Mouse (Mus musculus) thymus, postnatal 10 days (tissue): ENCODE data around the gene Cux2.

ENCODE experiments used
- DNase-seq, 2 experiments: peaks; one replicate each; pipeline ENCODE4 v3.0.0; 2021; ENCODE audit warnings: low spot score in 2 of 2

Gene Cux2

DNA sequence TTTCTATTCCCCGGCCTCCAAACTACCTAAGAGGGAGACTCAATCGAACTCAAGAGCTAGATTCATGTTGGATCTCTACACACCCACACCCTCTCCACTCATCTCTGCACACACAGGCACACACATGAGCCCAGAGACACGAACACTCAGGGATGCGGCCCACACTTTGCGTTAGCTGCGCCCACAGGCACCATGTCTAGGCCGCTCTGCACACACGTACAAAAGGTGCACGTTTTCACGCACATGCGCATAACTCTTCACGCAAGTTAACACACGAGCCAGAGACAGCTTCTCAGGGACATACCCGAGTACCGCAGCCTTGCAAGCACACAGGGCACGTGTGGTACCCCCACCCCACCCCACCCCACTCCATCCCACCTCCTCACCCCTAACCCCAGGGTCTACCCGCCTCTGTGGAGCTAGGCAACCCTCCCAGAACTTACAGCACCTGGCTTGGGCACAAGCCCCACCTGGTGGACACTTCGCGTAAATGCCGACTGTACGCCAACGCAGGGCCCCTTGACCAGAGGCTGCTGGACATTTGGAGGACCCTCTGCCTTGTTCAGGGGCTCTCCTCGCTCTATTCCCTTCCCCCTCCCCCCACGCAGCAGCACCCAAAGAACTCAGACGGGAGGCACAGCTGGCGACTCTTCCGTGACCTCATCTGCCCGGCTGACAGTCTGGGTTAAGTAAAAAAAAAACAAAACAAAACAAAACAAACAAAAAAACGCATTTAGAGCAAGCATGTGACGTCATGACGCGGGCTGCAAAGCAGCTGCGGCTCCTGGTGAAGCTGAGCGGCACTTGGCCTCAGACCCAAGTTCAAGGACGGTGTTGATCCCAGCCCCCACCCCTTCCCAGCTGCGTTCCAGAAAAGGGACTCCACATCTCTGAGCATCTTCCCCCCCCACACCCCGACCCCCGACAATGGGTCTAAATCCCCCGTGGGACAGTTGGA lies 9.4 kb upstream of the Cux2 start:
- DNase-seq, result peak in 1 of 2 experiments; percentile 36

DNA sequence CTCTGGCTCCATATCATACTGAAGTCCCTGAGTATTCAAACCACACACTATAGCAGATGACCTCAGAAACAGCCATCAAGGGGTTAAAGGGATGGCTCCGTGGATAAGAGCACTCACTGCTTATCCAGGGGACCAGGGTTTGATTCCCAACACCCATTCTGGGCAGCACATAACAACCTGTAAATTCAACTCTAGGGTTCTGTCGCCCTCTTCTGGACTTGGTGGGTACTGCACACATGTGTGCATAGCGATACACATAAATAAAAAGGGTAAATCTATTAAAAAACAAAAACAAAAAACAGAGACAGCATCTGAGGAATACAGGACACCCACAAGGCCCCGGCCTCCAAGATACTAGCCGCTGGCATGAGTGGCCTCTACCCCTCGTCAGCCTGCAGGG lies 7.7 kb upstream of the Cux2 start:
- no peak for DNase-seq

DNA sequence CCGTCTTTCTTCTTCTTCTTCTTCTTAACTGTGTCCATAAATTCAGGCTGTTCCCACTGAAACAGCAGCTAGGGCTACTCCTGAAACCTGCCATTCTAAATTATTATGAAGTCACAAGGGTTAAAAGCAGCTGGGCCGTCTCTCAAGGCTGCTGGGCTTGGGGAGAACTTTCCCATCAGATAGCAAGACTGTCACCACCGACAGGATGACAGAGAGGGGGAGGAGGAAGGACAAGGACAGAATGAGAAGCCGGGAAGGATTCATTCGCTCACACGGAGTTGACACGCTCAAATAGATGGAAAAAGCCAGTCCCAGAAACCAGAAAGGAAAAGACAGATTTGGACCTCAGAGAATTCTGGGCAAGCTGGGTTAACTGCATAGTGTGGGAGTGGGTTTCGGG lies 6.7 kb upstream of the Cux2 start:
- no peak for DNase-seq

GRCm38 (mm10) chr5:122054130-122054843 lies 4.4 kb upstream of the Cux2 start:
- DNase-seq, result no peak

DNA sequence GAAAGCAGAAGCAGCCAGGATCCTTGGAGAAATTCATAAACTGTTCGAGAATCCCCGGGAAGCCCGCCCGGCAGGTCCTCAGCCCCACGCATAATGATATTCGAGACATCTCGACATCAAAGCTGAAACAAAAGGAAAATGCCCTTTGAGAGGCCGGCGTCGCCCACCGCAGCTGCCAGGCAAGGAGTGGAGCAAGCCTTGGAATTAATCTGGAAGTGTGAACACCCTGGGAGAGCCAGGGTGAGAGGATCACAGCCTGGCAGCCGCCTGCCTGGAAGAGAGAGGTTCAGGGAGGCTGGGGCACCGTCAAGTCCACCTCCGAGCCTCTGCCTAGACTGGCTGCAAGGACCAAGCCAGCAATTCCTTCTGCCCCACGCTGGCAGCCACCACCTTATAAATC lies 3.7 kb upstream of the Cux2 start:
- DNase-seq, result no peak

GRCm38 (mm10) chr5:122050832-122051105 lies 867 bp upstream of the Cux2 start:
- DNase-seq, result no peak

- peak in 1 of 2 experiments; percentile 22 for DNase-seq
Observed at GRCm38 (mm10) chr5:122049664-122050016, 262 bp downstream of the Cux2 start.

DNA sequence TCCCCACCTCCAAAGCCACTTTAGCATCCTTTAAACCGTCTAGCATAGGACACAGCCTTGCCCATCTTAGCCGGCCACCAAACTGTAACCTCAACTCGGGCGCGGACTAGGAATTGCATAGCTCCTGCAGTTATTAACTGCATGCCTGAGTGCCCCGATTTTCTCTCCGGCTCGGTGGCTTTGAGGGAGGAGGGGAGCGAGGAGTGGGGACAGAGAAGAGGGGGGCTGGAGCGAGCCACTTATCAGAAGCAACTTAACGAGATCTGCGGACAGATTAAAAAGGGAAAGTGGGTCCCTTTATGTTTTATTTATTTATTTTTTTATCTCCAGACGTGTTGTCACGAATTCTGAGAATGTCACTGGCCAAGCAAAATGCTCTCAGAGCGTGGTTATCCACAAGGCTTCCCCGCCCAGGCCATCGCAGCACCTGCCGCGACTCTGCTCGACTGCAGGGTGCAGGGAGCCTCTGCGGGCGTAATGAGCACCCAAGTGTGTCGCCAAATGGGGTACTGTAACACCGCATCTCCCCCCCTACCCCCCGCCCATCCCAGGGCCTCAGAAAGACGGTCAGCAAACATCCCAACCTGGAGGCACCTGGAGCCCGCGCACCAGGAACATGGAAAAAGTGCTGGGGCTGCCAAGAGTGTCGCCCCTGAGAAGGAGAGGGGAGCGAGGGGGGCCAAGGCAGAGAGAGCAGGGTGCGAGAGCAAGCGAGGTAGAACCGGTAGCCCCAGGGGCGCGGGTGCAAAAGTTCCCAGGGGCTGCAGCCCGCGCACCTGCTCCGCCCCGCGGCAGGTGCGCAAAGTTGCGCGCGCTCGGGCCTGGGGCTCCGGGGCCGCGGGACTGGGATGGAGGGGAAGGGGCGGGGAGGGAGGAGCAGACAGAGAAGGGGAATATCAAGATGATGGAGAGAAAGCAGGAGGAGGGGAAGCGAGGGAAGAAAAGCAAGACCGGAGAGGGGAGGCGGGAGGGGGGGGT lies 927 bp downstream of the Cux2 start:
- DNase-seq, result no peak

- DNase-seq, result no peak
Observed at GRCm38 (mm10) chr5:122048252-122048651, 1.6 kb downstream of the Cux2 start.

DNA sequence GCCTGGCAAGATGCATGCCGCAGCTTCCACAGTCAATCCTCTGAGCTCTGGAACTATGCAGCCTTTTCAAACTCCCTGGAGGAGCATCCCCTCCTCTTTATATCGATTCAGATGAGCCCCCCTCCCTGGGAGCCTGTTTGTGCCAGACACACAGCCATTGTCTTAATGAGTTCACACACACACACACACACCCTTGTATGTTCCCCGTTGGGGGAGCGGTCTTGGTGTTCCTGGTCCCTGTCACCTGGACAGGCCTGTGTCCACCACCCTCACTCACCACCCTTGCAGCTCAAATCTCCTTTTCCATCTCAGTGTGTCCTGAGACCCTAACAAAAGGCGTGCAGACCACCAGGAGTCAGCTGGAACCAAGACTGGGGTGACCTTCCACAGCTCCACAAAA lies 2.1 kb downstream of the Cux2 start:
- no peak for DNase-seq

DNA sequence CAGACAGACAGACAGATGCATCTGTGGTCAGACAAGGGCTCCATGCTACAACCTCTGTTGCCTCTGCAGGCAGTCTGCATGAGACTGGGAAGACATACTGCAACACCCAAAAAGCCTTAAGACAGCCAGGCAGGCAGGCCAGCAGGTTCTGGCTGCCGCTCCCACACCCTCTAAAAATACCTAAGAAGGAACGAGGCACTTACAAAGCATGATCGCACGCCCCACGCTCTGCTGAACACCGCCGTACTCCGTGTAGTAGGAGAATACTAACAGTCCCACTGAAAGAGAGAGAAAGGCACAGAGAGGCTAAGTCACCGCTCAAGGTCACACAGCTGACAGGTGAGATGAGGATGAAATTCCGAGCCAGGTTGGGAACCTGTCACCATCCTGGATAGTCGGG lies 6.3 kb downstream of the Cux2 start:
- DNase-seq, result no peak

- no peak for DNase-seq
Observed at GRCm38 (mm10) chr5:122035278-122035677, 14.6 kb downstream of the Cux2 start.

DNA sequence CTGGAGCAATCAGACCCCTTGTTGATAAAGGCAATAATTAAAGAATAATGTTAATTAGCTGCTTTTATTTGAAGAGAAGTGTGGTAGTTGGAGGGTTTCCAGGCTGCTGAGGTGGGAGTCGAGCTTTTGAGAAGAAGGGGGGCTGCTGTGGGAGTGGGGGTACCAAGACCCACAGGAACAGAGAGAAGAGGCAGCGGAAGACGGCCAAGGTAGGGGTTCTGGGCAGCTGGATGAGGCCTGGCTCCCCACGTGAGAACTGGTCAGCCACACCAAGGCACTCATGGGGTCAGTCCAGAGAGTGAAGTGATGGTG lies 16.8 kb downstream of the Cux2 start:
- DNase-seq, result no peak

GRCm38 (mm10) chr5:122032471-122033166 lies 17.3 kb downstream of the Cux2 start:
- DNase-seq, result no peak

DNA sequence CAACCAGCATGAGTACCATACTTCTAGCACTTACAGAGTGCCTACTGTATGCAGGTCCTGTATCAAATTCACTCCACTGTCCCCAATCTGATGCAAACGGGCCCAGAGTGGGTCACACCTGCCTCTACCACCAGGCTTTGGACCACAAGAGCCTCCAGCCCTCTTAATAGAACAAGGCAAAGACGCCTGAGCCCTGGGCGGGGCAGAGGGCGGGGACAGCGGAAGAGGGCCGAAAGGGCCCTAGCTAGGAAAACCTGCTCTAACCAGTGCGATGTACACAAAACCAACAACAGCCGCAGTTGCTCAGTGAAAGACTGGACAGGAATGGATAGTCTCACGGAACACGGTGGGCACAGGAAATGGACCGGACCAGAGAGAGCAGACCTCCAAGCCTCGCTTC lies 18.8 kb downstream of the Cux2 start:
- DNase-seq, result no peak

DNA sequence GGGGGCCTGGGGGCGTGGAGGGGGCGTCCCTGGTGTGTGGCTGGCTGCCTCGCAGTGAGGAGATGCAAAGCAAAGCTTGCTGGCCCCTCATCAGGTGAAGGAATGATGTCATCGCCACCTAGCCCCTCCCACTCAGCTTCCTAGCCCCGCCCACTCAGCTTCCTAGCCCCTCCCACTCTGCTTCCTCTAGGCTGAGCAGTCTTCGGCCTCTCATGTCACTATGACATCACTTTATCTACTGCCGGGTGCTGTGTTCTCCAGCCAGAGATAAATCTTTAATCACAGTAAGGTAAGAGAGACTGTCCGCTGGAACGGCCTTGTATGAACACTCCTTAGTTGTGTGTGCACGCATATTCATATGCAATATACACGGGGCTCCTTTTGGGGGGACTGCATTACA lies 19.3 kb downstream of the Cux2 start:
- no peak for DNase-seq

- DNase-seq, result no peak
Observed at GRCm38 (mm10) chr5:122026771-122027170, 23.1 kb downstream of the Cux2 start.

- DNase-seq, result no peak
Observed at GRCm38 (mm10) chr5:122026284-122026683, 23.6 kb downstream of the Cux2 start.

- DNase-seq, result no peak
Observed at GRCm38 (mm10) chr5:122025117-122025516, 24.8 kb downstream of the Cux2 start.

DNA sequence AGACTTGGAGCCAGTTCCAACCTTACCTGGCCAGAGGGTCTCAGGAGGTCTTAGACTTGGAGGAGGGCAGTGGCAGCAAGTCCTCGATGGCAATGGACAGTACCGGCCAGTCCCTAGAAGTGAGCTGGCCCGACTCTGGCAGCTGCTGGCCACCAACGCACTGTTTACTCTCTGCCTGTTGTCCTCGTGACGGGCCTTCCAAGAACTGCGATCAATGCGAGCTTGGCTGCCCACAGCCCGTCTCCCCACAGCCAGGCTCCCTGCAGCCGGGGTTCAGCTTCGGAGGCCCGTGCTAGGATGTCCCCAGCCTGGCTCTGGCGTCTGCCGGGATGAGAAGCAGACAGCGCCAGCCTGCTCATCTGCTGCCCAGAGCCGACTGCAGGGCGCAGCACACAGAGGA lies 30.6 kb downstream of the Cux2 start:
- no peak for DNase-seq

DNA sequence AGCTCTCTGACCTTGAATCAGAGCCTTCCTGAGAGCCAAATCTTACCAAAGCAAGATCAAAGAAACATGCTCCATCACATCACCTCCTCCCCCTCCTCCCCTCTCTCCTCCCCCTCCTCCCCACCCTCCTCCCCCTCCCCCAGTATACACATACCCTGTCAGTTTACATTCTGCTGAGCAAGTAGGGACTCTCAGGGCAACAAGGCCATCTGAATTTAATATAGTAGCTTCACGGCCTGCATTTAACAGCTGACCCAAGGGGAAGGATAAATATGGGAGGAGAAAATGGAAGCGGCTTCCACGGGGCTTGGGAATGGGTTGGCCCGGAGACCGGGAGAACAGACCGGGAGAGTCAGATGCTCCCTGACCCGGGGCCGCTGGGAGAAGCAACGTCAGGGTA lies 32.1 kb downstream of the Cux2 start:
- no peak for DNase-seq

- no peak for DNase-seq
Observed at GRCm38 (mm10) chr5:122017269-122017668, 32.6 kb downstream of the Cux2 start.
